Mouse (Mus musculus): Measurements from ENCODE around the gene Hus1b. TPM values are rescaled to one million over a fixed set of nuclear protein-coding genes. Genes with fewer than 3 reads are reported as not detected.

Hus1b gene
- 0.10 and 0.17 TPM in 2 replicates for polyA plus RNA-seq (2012; rRNA removed)

GRCm38 (mm10) chr13:30947540-30947939 lies at the start of gene Hus1b:
TSS of gene Hus1b (minus strand) at chr13:30947759.
- H3K4me1 ChIP-seq (ENCODE audit: control insufficient read depth, insufficient read depth, low read length) = peaks cover 3% of the 10 kb centered on the region
- H3K27ac ChIP-seq (ENCODE audit: insufficient read depth, low read length) = no peak within 1 kb of the TSS
- no peak within 1 kb of the TSS for H3K4me3 ChIP-seq (ENCODE audit: insufficient read depth, low read length)
- TF ChIP-seq CTCF (IDR thresholded peaks at IDR 0.05; ENCODE audit: extremely low read depth, insufficient read depth, low read length) (no peak), POLR2A (IDR thresholded peaks at IDR 0.05; ENCODE audit: extremely low read depth, insufficient read depth, low read length) (no peak)

DNA sequence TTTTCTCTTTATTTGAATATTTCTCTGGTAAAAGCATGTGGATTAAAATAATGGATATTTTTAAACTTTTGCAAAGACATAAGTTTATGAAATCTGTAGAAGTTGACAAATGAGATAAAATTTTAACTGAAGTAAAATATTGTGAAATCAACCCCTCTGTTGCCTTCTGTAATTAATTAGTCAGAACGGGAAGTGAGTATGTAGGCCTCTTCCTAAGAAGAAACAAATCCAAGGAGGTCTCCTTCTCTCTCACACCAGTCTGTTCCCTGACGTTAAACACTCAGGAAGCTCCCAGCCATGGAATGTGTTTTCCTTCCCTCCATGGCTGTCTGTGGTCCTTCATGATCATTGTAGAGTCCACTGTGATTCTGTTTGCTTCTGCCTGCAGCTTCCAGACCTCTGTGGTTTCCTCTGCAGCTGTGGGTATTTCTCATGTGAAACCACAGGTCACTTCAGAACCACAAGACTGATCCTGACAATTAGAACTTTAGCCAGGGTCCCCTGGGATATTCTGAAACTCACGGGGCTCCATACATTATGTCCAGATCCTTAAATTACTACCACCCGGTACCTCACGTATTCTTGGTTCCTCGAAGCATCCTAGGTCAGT lies 46.8 kb upstream of the Hus1b start:
- H3K27ac ChIP-seq (ENCODE audit: insufficient read depth, low read length) = no peak overlapping the region
- no peak overlapping the region for H3K4me3 ChIP-seq (ENCODE audit: insufficient read depth, low read length)
- no peaks in the 10 kb centered on the region for H3K4me1 ChIP-seq (ENCODE audit: control insufficient read depth, insufficient read depth, low read length)
- TF ChIP-seq POLR2A (IDR thresholded peaks at IDR 0.05; ENCODE audit: extremely low read depth, insufficient read depth, low read length) (no peak), CTCF (IDR thresholded peaks at IDR 0.05; ENCODE audit: extremely low read depth, insufficient read depth, low read length) (no peak)

DNA sequence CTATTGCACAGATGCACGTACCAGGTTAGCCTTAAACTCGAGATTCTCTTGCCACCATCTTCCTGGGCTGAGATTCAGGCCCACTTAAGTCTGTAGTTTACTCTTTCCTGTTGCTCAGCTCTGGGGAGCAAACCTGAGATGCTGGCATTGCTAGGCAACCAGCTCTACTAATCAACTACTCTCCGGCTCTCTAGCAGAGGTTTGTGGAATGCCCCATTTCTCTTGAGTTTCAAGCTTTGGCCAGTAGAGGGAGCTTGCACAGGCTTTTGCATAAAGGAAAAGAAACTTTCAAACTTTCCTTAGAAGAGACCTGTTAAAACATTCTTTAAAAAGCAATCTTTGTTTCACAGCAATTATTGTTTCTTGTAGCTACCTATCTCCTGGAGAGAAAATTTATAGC lies 46.3 kb upstream of the Hus1b start:
- TF ChIP-seq POLR2A (IDR thresholded peaks at IDR 0.05; ENCODE audit: extremely low read depth, insufficient read depth, low read length) (no peak), CTCF (IDR thresholded peaks at IDR 0.05; ENCODE audit: extremely low read depth, insufficient read depth, low read length) (peak; percentile 43; the same call in 1 of the 2 replicates)
- Histone ChIP-seq H3K4me3 (ENCODE audit: insufficient read depth, low read length) (no peak overlapping the region), H3K27ac (ENCODE audit: insufficient read depth, low read length) (no peak overlapping the region), H3K4me1 (ENCODE audit: control insufficient read depth, insufficient read depth, low read length) (no peaks in the 10 kb centered on the region)

DNA sequence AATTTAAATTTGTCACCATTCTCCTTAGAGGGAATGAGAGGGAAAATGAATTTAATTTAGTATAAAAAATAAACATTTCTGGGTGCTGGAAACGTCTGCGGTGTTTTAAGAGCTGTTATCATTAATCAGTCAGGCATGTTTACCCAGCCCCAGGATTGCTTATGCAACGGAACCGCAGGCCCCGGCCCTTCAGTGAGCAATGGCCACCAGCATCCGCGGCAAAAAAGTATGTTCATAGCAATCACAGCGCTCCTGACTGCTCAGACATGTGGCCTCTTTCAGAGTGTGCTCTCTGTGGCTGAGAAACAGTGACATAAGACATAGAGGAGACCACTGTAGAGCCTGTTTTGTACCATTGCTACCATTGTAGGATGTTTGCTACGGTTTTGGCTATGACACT lies 42.7 kb upstream of the Hus1b start:
- Histone ChIP-seq H3K4me3 (ENCODE audit: insufficient read depth, low read length) (no peak overlapping the region), H3K4me1 (ENCODE audit: control insufficient read depth, insufficient read depth, low read length) (no peaks in the 10 kb centered on the region), H3K27ac (ENCODE audit: insufficient read depth, low read length) (no peak overlapping the region)
- no peak for TF ChIP-seq CTCF (IDR thresholded peaks at IDR 0.05; ENCODE audit: extremely low read depth, insufficient read depth, low read length)
- no peak for TF ChIP-seq POLR2A (IDR thresholded peaks at IDR 0.05; ENCODE audit: extremely low read depth, insufficient read depth, low read length)

GRCm38 (mm10) chr13:30989710-30990109 lies 42.2 kb upstream of the Hus1b start:
- H3K4me1 ChIP-seq (ENCODE audit: control insufficient read depth, insufficient read depth, low read length) = no peaks in the 10 kb centered on the region
- no peak overlapping the region for H3K27ac ChIP-seq (ENCODE audit: insufficient read depth, low read length)
- no peak for TF ChIP-seq CTCF (IDR thresholded peaks at IDR 0.05; ENCODE audit: extremely low read depth, insufficient read depth, low read length)

GRCm38 (mm10) chr13:30987686-30988085 lies 40.1 kb upstream of the Hus1b start:
- TF ChIP-seq CTCF (IDR thresholded peaks at IDR 0.05; ENCODE audit: extremely low read depth, insufficient read depth, low read length) (no peak), POLR2A (IDR thresholded peaks at IDR 0.05; ENCODE audit: extremely low read depth, insufficient read depth, low read length) (no peak)
- Histone ChIP-seq H3K27ac (ENCODE audit: insufficient read depth, low read length) (no peak overlapping the region), H3K4me1 (ENCODE audit: control insufficient read depth, insufficient read depth, low read length) (no peaks in the 10 kb centered on the region), H3K4me3 (ENCODE audit: insufficient read depth, low read length) (no peak overlapping the region)

More at GRCm38 (mm10) chr13:30989710-30990109, 42.2 kb upstream of the Hus1b start:
- no peak overlapping the region for H3K4me3 ChIP-seq (ENCODE audit: insufficient read depth, low read length)

- H3K4me3 ChIP-seq (ENCODE audit: insufficient read depth, low read length) = no peak overlapping the region
- no peaks in the 10 kb centered on the region for H3K4me1 ChIP-seq (ENCODE audit: control insufficient read depth, insufficient read depth, low read length)
- TF ChIP-seq POLR2A (IDR thresholded peaks at IDR 0.05; ENCODE audit: extremely low read depth, insufficient read depth, low read length) (no peak), CTCF (IDR thresholded peaks at IDR 0.05; ENCODE audit: extremely low read depth, insufficient read depth, low read length) (no peak)
- H3K27ac ChIP-seq (ENCODE audit: insufficient read depth, low read length) = peak overlapping the region; percentile 88
These were observed 39.4 kb upstream of the Hus1b start for GRCm38 (mm10) chr13:30986934-30987455.

- no peak for TF ChIP-seq POLR2A (IDR thresholded peaks at IDR 0.05; ENCODE audit: extremely low read depth, insufficient read depth, low read length)
- no peak for TF ChIP-seq CTCF (IDR thresholded peaks at IDR 0.05; ENCODE audit: extremely low read depth, insufficient read depth, low read length)
- Histone ChIP-seq H3K27ac (ENCODE audit: insufficient read depth, low read length) (peak overlapping the region; percentile 88), H3K4me3 (ENCODE audit: insufficient read depth, low read length) (peak overlapping the region; percentile 14), H3K4me1 (ENCODE audit: control insufficient read depth, insufficient read depth, low read length) (no peaks in the 10 kb centered on the region)
These were observed 38.3 kb upstream of the Hus1b start for GRCm38 (mm10) chr13:30985598-30986466.

DNA sequence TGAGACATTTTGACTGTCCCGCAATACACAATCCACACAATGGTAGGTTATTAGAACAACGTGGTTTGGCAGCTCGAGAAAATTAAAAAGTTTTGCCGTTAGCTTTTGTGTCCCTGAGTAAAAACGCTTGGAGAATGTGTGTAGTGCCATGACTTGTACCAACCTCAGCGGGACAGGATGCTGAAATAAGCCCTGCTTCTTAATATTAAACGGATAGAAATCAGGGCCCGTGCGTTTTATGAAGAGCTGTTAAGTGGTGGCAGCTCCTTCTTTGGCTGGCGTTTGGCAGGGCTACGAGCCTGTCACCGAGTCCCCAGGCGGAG lies 37.7 kb upstream of the Hus1b start:
- H3K4me3 ChIP-seq (ENCODE audit: insufficient read depth, low read length) = peak overlapping the region; percentile 14
- H3K4me1 ChIP-seq (ENCODE audit: control insufficient read depth, insufficient read depth, low read length) = no peaks in the 10 kb centered on the region
- peak overlapping the region; percentile 88 for H3K27ac ChIP-seq (ENCODE audit: insufficient read depth, low read length)
- TF ChIP-seq CTCF (IDR thresholded peaks at IDR 0.05; ENCODE audit: extremely low read depth, insufficient read depth, low read length) = no peak

GRCm38 (mm10) chr13:30981666-30982065 lies 34.1 kb upstream of the Hus1b start:
- H3K4me3 ChIP-seq (ENCODE audit: insufficient read depth, low read length) = no peak overlapping the region
- peaks cover 4% of the 10 kb centered on the region for H3K4me1 ChIP-seq (ENCODE audit: control insufficient read depth, insufficient read depth, low read length)
- TF ChIP-seq CTCF (IDR thresholded peaks at IDR 0.05; ENCODE audit: extremely low read depth, insufficient read depth, low read length) (peak; percentile 53), POLR2A (IDR thresholded peaks at IDR 0.05; ENCODE audit: extremely low read depth, insufficient read depth, low read length) (no peak)
- H3K27ac ChIP-seq (ENCODE audit: insufficient read depth, low read length) = no peak overlapping the region

Data from cortical plate, adult 2 months (tissue).